Mouse (Mus musculus) naive thymus-derived CD4-positive, alpha-beta T cell, adult 2 months (primary cell): ENCODE data around the gene Lrch3.
"Not testable (repeated sequence)": the region's sequence is repeated elsewhere in the genome, so short reads cannot be mapped to it uniquely, and the experiment has no call there.

ENCODE experiments used
- DNase-seq: peaks from one replicate; pipeline ENCODE4 v3.0.0-alpha.2; 2011; ENCODE audit warnings: low read depth

Lrch3 gene

GRCm38 (mm10) chr16:32913937-32914881 lies at the start of gene Lrch3:
Gene Lrch3, plus strand, starts transcription at chr16:32914100.
- peak; percentile 94 for DNase-seq

GRCm38 (mm10) chr16:32865401-32865800 lies 48.5 kb upstream of the Lrch3 start:
- DNase-seq = no peak

- DNase-seq = no peak
Measured at GRCm38 (mm10) chr16:32866713-32867112, 47.2 kb upstream of the Lrch3 start.

GRCm38 (mm10) chr16:32867919-32868552 lies 45.9 kb upstream of the Lrch3 start:
- DNase-seq = peak; percentile 91

DNA sequence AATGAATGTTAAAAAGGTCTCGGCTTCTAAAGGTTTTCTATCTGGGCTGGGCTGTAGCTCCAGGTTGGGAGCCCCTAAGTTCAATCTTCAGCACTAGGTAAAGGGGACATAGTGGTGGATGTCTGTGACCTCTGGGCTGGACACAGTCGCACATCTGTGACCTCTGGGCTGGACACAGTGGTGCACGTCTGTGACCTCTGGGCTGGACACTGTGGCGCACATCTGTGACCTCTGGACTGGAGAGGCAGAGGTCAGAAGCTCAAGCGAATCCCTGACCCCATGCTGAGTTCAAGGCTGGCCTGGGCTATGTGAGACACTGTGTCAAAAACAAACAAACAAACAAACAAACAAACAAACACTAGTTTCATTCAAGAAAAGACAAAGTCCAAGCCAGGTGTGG lies 43.7 kb upstream of the Lrch3 start:
- DNase-seq = no peak

- DNase-seq = no peak
Measured at GRCm38 (mm10) chr16:32873366-32873765, 40.5 kb upstream of the Lrch3 start.

DNA sequence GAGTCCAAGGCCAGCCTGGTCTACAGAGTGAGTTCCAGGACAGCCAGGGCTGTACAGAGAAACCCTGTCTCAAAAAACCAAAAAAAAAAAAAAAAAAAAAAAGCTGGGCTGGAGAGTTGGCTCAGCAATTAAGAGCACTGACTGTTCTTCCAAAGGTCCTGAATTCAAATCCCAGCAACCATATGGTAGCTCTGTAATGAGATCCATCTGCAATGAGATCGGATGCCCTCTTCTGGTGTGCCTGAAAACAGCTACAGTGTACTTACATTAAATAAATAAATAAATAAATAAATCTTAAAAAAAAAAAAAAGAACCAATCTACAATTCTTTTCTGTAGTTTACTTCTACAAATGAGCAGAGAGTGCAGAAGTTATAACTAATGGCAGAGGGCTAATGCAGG lies 38.6 kb upstream of the Lrch3 start:
- DNase-seq = not testable (repeated sequence)

DNA sequence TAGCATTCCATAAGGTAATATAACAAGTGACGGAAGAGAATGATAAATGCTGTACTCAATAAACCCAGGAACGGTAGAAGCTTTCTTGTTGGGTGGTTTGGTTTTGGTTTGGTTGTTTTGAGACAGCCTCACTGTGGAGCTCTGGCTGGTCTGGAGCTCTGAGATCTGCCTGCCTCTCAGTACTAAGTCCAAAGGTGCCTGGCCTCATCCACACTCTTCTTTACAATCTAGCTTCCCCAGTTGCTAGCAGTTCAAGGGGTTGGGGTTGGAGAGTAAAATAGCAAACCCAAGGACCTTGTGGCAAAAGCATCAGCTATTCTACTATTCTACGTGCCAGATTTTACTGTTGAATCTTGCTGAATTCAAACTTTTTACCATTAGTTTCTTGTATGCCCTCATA lies 38.1 kb upstream of the Lrch3 start:
- DNase-seq = no peak

- DNase-seq = peak; percentile 16
Measured at GRCm38 (mm10) chr16:32876831-32877230, 37.1 kb upstream of the Lrch3 start.

- DNase-seq = peak; percentile 97
Measured at GRCm38 (mm10) chr16:32877343-32878156, 36.4 kb upstream of the Lrch3 start, which contains the start of the genes Fyttd1 and Rubcn. Gene Fyttd1, plus strand, starts transcription at chr16:32877500. Gene Rubcn, minus strand, starts transcription at chr16:32877766.

DNA sequence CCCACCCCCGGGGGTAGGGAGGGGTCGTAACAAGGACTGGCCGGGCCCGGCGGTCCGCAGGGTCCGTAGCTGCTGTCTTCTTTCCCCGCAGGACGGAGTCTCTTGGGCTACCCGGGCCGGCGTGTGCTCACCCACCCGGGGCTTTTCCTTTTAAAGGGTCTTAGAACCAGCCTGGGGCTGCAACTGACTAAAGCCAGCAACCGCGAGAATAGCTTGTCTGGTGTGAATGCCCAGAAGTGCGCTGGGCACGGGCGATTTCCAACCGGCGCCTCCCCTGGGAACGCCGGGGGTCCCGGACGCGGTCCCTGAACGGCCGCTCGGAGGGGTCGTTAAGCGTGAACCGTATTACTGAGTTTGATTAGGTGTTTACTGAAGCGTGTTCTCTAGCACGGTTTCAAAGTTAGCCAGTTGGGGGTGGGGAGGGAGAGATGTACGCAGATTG lies 35.7 kb upstream of the Lrch3 start:
- DNase-seq = peak; percentile 57

- no peak for DNase-seq
Measured at GRCm38 (mm10) chr16:32878972-32879926, 34.7 kb upstream of the Lrch3 start.

DNA sequence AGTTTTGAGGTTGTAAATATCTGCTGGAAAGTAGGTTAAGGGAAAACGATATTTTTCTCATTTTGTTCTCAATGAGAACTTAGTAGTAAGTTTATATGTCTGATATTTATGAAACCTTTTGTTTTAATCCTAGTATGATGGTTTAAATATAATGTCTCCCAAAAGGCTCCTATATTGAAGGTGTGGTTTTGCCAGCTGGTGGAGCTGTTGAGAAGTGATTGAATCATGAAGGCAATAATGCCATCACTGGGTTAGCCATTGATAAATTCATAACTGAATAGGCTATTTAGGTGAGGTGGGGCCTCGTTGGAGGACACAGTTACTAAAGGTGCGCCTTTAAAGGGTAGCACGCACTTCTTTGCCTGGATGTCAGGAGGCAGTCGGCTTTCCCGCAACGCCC lies 32.4 kb upstream of the Lrch3 start:
- no peak for DNase-seq

DNA sequence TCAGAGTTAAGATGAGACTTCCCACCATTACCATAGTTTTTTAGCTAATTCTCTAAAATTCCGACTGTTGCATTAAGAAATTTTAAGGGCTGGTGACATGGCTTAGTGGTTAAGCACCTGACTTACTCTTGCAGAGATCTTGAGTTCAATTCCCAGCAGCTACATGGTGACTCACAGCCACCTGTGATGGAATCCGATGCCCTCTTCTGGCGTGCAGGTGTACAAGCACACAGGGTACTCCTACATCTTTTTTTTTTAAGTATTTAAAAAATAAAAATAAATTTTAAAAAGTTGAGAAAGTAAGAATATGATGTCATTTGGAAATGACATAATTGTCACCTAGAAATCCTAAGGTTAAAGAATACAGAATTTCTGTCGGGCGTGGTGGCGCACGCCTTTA lies 25.9 kb upstream of the Lrch3 start:
- DNase-seq = peak; percentile 31

DNA sequence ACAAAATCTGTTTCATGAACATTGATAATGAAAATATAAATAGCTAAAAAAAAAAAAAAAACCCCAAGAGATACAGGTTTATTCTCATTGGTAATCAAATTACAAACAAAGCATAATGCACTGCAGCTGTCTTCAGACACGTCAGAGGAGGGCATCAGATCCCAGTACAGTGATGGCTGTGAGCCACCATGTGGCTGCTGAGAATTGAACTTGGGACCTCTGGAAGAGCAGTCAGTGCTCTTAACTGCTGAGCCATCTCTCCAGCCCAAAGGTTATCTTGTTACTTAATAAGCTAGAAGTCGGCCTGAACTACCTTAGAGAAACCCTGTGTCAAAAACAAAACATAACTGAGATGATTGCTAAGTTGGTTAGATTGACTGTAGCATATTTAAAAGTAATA lies 24.0 kb upstream of the Lrch3 start:
- no peak for DNase-seq

GRCm38 (mm10) chr16:32896126-32896525 lies 17.8 kb upstream of the Lrch3 start:
- no peak for DNase-seq

GRCm38 (mm10) chr16:32901360-32902050 lies 12.4 kb upstream of the Lrch3 start:
- DNase-seq = no peak

DNA sequence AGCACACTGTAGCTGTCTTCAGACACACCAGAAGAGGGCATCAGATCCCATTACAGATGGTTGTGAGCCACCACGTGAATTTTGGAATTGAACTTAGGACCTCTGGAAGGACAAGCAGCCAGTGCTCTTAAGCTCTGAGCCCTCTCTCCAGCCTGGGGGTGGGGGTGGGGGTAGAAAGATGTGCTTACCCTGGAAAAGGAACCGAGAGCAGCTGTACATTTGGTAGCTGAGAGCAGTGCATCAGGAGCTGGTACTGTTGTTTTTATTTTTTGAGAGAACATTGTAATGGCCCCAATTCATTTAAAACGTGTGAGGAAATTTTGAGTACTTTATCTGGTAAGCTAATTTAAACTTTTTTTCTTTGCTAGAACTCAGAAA lies 11.9 kb upstream of the Lrch3 start:
- no peak for DNase-seq

DNA sequence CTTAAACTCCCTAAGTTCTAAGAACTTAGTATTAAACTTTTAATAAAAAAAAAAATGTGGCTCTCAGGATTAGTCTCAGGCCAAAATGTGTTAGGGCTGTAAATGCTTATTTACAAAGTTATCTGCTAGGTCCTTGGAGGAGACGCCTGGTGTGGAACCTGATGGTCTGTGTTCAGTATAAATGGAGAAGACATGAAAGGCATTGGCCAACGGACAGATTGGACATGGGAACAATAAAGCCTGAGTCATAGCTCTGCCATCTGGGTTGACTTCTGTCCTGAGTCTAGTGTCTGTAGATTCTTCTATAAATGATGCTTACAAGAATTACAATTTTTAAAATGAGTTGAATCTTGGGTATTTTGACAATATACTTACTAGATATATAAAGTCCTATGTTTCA lies 7.7 kb upstream of the Lrch3 start:
- DNase-seq = no peak

DNA sequence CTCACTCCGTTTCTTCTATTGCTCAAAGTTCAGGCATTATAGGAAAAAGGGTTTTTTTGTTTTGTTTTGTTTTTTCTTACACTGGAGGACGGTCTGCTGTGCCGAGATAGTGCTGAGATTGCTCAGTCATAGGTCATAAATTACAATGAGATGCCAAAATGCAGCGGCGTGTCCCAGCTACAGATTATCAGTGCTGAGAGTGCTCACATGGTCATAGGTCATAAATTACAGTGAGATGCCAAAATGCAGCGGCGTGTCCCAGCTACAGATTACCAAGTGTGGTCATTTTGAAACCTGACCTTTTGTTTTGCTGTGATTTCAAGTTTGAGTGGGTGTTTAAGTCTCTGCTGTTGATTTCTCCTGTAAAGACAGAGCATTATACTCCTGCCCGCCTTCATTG lies 7.2 kb upstream of the Lrch3 start:
- DNase-seq = no peak

GRCm38 (mm10) chr16:32913212-32913611 lies 688 bp upstream of the Lrch3 start:
- peak; percentile 29 for DNase-seq
